Mouse (Mus musculus) embryonic fibroblast, embryonic 13.5 days (primary cell): Measurements from ENCODE around the gene Pde7b.

Experiments
- CTCF ChIP-seq: IDR thresholded peaks from 2 replicates; pipeline ENCODE4 v1.5.1; 2011; ENCODE audit warnings: mild to moderate bottlenecking, control low read depth, low read length, moderate library complexity, borderline replicate concordance; ENCODE audit not compliant: insufficient read depth
- POLR2A ChIP-seq: IDR thresholded peaks from 2 replicates; pipeline ENCODE4 v1.6.1; 2011; ENCODE audit warnings: low read depth, mild to moderate bottlenecking, control low read depth, low read length, moderate library complexity

GRCm38 (mm10) chr10:20632256-20633084 is 92.4 kb downstream of the Pde7b start:
- TF ChIP-seq CTCF (no peak), POLR2A (no peak)
